Mouse (Mus musculus): Measurements from ENCODE around the gene Siva1. TPM values are rescaled to one million over a fixed set of nuclear protein-coding genes. Genes with fewer than 3 reads are reported as not detected.
A peak's percentile ranks its signal among the peaks of the same experiment; 100 is the strongest.

Gene Siva1
- polyA plus RNA-seq, 1 experiment from 2014 or later = 129 TPM

GRCm38 (mm10) chr12:112661327-112661605 is 16.8 kb downstream of the Siva1 start:
- 45% methylated on average over 3 of the region's 3 CpGs for WGBS
- H3K4me3 ChIP-seq = peak overlapping the region; percentile 21
- H3K9ac ChIP-seq = peak overlapping the region; percentile 61
- peaks cover 95% of the 10 kb centered on the region for H3K36me3 ChIP-seq
- ATAC-seq (ENCODE audit: extremely low read depth, insufficient number of reproducible peaks, low FRiP score, low TSS enrichment) = no peak
- peak overlapping the region; percentile 67 for H3K4me2 ChIP-seq
- H3K4me1 ChIP-seq = peaks cover 79% of the 10 kb centered on the region
- H3K27ac ChIP-seq (replicated peaks) = peak overlapping the region; percentile 99
- no peaks in the 10 kb centered on the region for H3K27me3 ChIP-seq (replicated peaks)
- no peaks in the 10 kb centered on the region for H3K9me3 ChIP-seq

DNA sequence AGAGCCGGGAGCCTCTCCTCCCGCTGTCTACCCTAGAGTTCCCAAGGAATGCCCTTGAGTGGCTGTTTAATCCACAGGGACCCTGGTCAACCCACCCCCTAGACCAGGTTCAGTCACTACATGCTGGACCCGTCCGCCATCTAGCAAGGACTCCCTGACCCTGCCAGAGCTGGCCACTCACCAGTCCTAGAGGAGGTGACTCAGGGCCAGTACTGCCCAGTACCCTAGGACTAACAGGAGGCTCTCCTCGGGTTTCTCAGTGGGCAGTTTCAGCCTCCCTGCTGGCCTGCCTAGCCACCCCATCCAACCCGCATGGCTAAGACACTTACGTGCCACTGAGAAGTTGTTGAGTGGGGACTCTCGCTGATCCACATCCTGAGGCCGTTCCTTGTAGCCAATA is 17.4 kb downstream of the Siva1 start:
- H3K36me3 ChIP-seq = peaks cover 95% of the 10 kb centered on the region
- H3K9ac ChIP-seq = peak overlapping the region; percentile 61
- ATAC-seq (ENCODE audit: extremely low read depth, insufficient number of reproducible peaks, low FRiP score, low TSS enrichment) = no peak
- peak overlapping the region; percentile 21; the same call in 1 of the 2 replicates for H3K4me3 ChIP-seq
- H3K27me3 ChIP-seq (replicated peaks) = no peaks in the 10 kb centered on the region
- peak overlapping the region; percentile 67 for H3K4me2 ChIP-seq
- no peaks in the 10 kb centered on the region for H3K9me3 ChIP-seq
- H3K4me1 ChIP-seq = peaks cover 85% of the 10 kb centered on the region
- H3K27ac ChIP-seq (replicated peaks) = peak overlapping the region; percentile 99
- WGBS = 65% methylated on average over 9 of the region's 9 CpGs

DNA sequence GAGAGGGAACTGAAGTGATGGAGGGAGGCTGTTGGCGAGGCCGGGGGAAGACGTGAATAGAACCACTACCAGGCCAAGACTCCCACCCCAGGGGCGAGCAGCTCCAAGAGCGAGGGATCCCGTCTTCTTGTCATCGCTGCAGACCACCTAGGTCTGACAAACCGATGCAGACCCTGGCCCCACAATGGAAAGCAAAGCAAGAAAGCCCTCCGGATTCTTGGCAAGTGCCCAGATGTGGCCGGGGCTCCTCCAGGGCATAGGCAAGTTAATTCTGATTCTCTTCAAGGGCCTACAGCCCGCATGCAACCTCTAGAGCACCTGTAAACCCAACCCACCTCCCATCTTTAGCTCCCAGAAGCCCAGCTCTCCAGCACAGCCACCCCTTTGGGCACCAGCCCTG is 18.8 kb downstream of the Siva1 start:
- peak overlapping the region; percentile 60 for H3K9ac ChIP-seq
- no peak for ATAC-seq (ENCODE audit: extremely low read depth, insufficient number of reproducible peaks, low FRiP score, low TSS enrichment)
- WGBS = 82% methylated on average over 11 of the region's 11 CpGs

DNA sequence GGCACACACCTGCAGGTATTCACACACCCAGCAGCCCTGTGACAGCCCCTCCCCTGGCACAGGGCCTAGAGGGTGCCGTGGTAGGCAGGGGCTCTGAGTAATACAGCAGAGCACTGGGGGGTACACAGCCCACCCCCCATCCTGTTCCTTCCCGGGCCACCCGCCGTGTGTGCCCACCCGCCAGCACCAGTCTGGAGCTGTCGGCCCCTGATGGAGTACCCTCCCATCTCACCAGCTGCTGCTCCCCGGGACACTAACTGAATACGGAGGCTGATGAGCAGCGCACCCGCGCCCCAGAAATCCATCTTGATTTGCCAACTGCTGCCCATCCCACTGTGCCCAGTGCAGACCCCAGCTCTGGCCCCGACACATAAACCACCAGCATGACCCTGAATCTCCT is 19.2 kb downstream of the Siva1 start:
- H3K9me3 ChIP-seq = no peaks in the 10 kb centered on the region
- H3K9ac ChIP-seq = peak overlapping the region; percentile 60
- WGBS = 86% methylated on average over 12 of the region's 12 CpGs
- peak overlapping the region; percentile 99 for H3K27ac ChIP-seq (replicated peaks)
- no peak for ATAC-seq (ENCODE audit: extremely low read depth, insufficient number of reproducible peaks, low FRiP score, low TSS enrichment)
- H3K4me1 ChIP-seq = peaks cover 100% of the 10 kb centered on the region
- peak overlapping the region; percentile 32; the same call in 1 of the 2 replicates for H3K4me2 ChIP-seq
- H3K36me3 ChIP-seq = peaks cover 95% of the 10 kb centered on the region
- H3K27me3 ChIP-seq (replicated peaks) = no peaks in the 10 kb centered on the region
- H3K4me3 ChIP-seq = no peak overlapping the region

More for the DNA sequence above, 18.8 kb downstream of the Siva1 start:
- H3K36me3 ChIP-seq = peaks cover 95% of the 10 kb centered on the region
- H3K9me3 ChIP-seq = no peaks in the 10 kb centered on the region
- H3K4me1 ChIP-seq = peaks cover 99% of the 10 kb centered on the region
- H3K27me3 ChIP-seq (replicated peaks) = no peaks in the 10 kb centered on the region
- no peak overlapping the region for H3K4me3 ChIP-seq
- H3K4me2 ChIP-seq = no peak overlapping the region
- H3K27ac ChIP-seq (replicated peaks) = peak overlapping the region; percentile 99

- Histone ChIP-seq H3K9ac (peak overlapping the region; percentile 60), H3K4me1 (peaks cover 100% of the 10 kb centered on the region), H3K4me3 (no peak overlapping the region), H3K9me3 (no peaks in the 10 kb centered on the region), H3K36me3 (peaks cover 95% of the 10 kb centered on the region), H3K27ac (replicated peaks) (peak overlapping the region; percentile 99), H3K4me2 (peak overlapping the region; percentile 32), H3K27me3 (replicated peaks) (no peaks in the 10 kb centered on the region)
- 58% methylated on average over 2 of the region's 2 CpGs for WGBS
- ATAC-seq (ENCODE audit: extremely low read depth, insufficient number of reproducible peaks, low FRiP score, low TSS enrichment) = no peak
Measured at GRCm38 (mm10) chr12:112664124-112664523, 19.6 kb downstream of the Siva1 start.

DNA sequence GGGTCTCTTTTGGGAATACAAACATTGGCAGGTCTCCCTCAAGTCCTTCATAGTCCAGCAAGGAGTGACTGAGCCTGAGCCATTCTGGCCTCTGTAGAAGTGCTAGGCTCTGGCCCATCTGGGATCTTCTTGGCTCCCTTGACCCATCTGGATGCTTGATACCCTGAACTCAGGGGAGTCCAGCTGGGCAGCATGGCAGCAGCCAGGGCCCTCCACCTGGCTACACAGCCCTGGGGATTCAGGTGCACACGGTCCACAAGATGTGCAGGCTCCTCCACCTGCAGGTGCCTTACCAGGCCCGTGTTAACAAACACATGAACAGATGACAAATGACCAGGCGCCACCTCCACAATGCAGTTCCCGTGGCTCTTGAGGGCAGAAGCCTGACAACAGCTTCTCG is 20.2 kb downstream of the Siva1 start:
- H3K27ac ChIP-seq (replicated peaks) = peak overlapping the region; percentile 84
- peak overlapping the region; percentile 60 for H3K9ac ChIP-seq
- ATAC-seq (ENCODE audit: extremely low read depth, insufficient number of reproducible peaks, low FRiP score, low TSS enrichment) = no peak
- H3K27me3 ChIP-seq (replicated peaks) = no peaks in the 10 kb centered on the region
- H3K36me3 ChIP-seq = peaks cover 95% of the 10 kb centered on the region
- no peak overlapping the region for H3K4me3 ChIP-seq
- H3K9me3 ChIP-seq = no peaks in the 10 kb centered on the region
- H3K4me2 ChIP-seq = peak overlapping the region; percentile 45; the same call in 1 of the 2 replicates
- H3K4me1 ChIP-seq = peaks cover 100% of the 10 kb centered on the region
- 62% methylated on average over 5 of the region's 5 CpGs for WGBS

DNA sequence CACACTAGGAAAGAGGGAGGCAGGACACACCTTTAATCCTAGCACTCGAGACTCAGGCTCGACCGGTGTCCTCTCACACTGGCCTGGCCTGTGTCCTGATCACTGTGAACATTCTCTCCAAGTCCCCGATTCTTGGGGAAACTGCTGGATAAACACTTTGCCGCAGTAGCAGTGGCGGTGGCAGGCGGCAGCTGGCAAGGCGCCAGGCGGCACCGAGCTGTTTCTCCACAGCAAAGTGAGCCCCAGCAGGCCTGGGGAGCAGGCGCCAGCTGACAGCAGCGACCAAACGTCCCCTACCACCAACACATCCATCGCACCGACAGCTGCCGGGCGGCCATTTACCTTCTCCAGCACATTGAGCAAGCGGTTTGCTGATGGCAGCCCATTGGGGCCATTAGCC is 21.0 kb downstream of the Siva1 start:
- peak overlapping the region; percentile 45 for H3K4me2 ChIP-seq
- H3K9me3 ChIP-seq = no peaks in the 10 kb centered on the region
- peak overlapping the region; percentile 84 for H3K27ac ChIP-seq (replicated peaks)
- H3K4me1 ChIP-seq = peaks cover 100% of the 10 kb centered on the region
- H3K4me3 ChIP-seq = peak overlapping the region; percentile 15; the same call in 1 of the 2 replicates
- WGBS = 22% methylated on average over 18 of the region's 18 CpGs
- no peak for ATAC-seq (ENCODE audit: extremely low read depth, insufficient number of reproducible peaks, low FRiP score, low TSS enrichment)
- no peaks in the 10 kb centered on the region for H3K27me3 ChIP-seq (replicated peaks)
- H3K36me3 ChIP-seq = peaks cover 95% of the 10 kb centered on the region
- peak overlapping the region; percentile 60 for H3K9ac ChIP-seq

DNA sequence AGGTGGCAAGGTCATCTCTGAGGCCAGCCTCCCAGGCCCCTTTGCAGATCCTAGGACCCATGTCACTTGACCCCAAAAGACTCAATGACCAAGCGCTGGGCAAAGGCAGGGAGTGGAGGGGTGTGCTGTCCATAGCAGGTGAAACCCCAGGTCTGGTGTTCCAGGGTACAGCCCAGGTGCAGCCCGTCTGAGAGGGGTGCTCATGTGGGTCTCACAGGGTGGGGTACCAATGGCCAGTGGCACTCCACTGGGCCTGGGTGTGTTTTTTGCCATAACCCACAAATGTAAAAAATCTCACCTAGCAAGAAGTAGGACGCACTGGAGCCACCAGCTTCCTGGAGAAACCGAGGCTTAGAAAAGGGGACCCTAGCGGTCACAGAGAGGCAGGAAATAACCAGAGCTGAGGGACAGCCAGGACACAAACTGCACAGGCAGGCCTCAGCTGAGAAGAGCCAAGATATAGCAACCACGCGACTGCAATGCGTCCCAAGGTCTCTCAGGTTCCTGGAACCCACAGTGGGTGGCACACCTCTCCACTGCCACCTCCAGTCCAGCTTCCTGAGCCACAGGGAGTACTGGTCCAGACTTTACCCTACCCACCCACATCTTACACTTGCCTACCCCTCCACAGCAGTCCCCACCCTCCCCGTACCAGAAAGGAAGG is 21.5 kb downstream of the Siva1 start:
- Histone ChIP-seq H3K4me2 (peak overlapping the region; percentile 45), H3K9ac (peak overlapping the region; percentile 60), H3K27me3 (replicated peaks) (no peaks in the 10 kb centered on the region), H3K4me1 (peaks cover 100% of the 10 kb centered on the region), H3K9me3 (no peaks in the 10 kb centered on the region), H3K4me3 (peak overlapping the region; percentile 15; the same call in 1 of the 2 replicates), H3K36me3 (peaks cover 98% of the 10 kb centered on the region), H3K27ac (replicated peaks) (peak overlapping the region; percentile 84)
- 69% methylated on average over 9 of the region's 9 CpGs for WGBS
- no peak for ATAC-seq (ENCODE audit: extremely low read depth, insufficient number of reproducible peaks, low FRiP score, low TSS enrichment)

GRCm38 (mm10) chr12:112667619-112668297 is 23.3 kb downstream of the Siva1 start:
- Histone ChIP-seq H3K4me3 (peak overlapping the region; percentile 8; the same call in 1 of the 2 replicates), H3K36me3 (peaks cover 90% of the 10 kb centered on the region), H3K9ac (peak overlapping the region; percentile 60), H3K4me1 (peaks cover 100% of the 10 kb centered on the region), H3K9me3 (no peaks in the 10 kb centered on the region), H3K27ac (replicated peaks) (peak overlapping the region; percentile 84), H3K27me3 (replicated peaks) (no peaks in the 10 kb centered on the region), H3K4me2 (peak overlapping the region; percentile 4; the same call in 1 of the 2 replicates)
- WGBS = 68% methylated on average over 10 of the region's 10 CpGs
- no peak for ATAC-seq (ENCODE audit: extremely low read depth, insufficient number of reproducible peaks, low FRiP score, low TSS enrichment)

- Histone ChIP-seq H3K9me3 (no peaks in the 10 kb centered on the region), H3K9ac (peak overlapping the region; percentile 100), H3K27me3 (replicated peaks) (no peaks in the 10 kb centered on the region), H3K27ac (replicated peaks) (peak overlapping the region; percentile 100), H3K36me3 (peaks cover 61% of the 10 kb centered on the region), H3K4me3 (peak overlapping the region; percentile 99), H3K4me2 (peak overlapping the region; percentile 94), H3K4me1 (peaks cover 87% of the 10 kb centered on the region)
- no peak for ATAC-seq (ENCODE audit: extremely low read depth, insufficient number of reproducible peaks, low FRiP score, low TSS enrichment)
- WGBS = 19% methylated on average over 9 of the region's 9 CpGs
Measured at GRCm38 (mm10) chr12:112670718-112671393, 26.4 kb downstream of the Siva1 start.

DNA sequence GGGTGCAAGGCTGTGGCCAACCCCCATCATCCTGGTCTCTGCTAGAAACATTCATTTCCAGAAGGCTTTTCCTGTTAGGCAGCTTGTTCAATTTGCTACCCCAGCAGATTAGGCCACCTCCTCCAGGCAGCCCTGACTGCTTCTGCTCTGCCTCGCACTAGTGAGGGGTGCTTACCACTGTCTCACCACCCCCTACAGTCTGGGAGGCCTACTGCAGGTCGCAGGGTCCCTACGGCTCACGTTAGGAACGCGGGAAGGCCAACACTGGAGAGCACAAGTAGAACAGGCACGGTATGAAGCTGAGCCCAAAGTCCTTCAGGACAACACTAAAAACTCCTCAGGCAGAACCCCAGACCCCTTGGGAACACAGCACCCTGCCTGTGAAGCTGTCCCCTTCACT is 27.4 kb downstream of the Siva1 start:
- Histone ChIP-seq H3K9me3 (no peaks in the 10 kb centered on the region), H3K9ac (peak overlapping the region; percentile 100), H3K4me3 (peak overlapping the region; percentile 99), H3K27ac (replicated peaks) (peak overlapping the region; percentile 100), H3K27me3 (replicated peaks) (no peaks in the 10 kb centered on the region), H3K4me2 (peak overlapping the region; percentile 94), H3K4me1 (peaks cover 78% of the 10 kb centered on the region), H3K36me3 (peaks cover 50% of the 10 kb centered on the region)
- 75% methylated on average over 7 of the region's 7 CpGs for WGBS
- ATAC-seq (ENCODE audit: extremely low read depth, insufficient number of reproducible peaks, low FRiP score, low TSS enrichment) = no peak

All from heart, embryonic 13.5 days (tissue).